Mouse (Mus musculus) MEL (cell line): ENCODE measurements around the gene Insrr.

Experiments
- CTCF ChIP-seq, 3 experiments: IDR thresholded peaks in 2 of 3; conservative IDR thresholded peaks in 1 of 3; 2 replicates each; pipeline ENCODE4 v1.5.1; 2011 to 2012; ENCODE audit warnings: low read length in 3 of 3, low read depth in 2 of 3, mild to moderate bottlenecking in 2 of 3, improper control_type of control experiment in 1 of 3, inconsistent platforms in 1 of 3, mixed read lengths in 1 of 3, moderate library complexity in 1 of 3; ENCODE audit not compliant: control insufficient read depth in 1 of 3, insufficient read depth in 1 of 3, poor library complexity in 1 of 3, severe bottlenecking in 1 of 3
- EP300 ChIP-seq, 2 experiments: IDR thresholded peaks; 2 replicates each; pipeline ENCODE4 v1.6.1; 2011; ENCODE audit warnings: improper control_type of control experiment in 2 of 2, low read length in 2 of 2, low read depth in 1 of 2, mild to moderate bottlenecking in 1 of 2
- JUND ChIP-seq: IDR thresholded peaks from 2 replicates; pipeline ENCODE4 v1.6.1; 2011; ENCODE audit warnings: low read depth, mild to moderate bottlenecking, improper control_type of control experiment, low read length
- NRF1 ChIP-seq: IDR thresholded peaks from 2 replicates; pipeline ENCODE4 v1.6.1; 2014; ENCODE audit warnings: low read depth, mild to moderate bottlenecking, inconsistent platforms, low read length, improper control_type of control experiment, moderate library complexity; ENCODE audit not compliant: poor library complexity, insufficient read depth, severe bottlenecking
- SIN3A ChIP-seq: IDR thresholded peaks from 2 replicates; pipeline ENCODE4 v1.6.1; 2012; ENCODE audit warnings: low read length, improper control_type of control experiment, inconsistent platforms
- TCF12 ChIP-seq: IDR thresholded peaks from 2 replicates; pipeline ENCODE4 v1.6.1; 2014; ENCODE audit warnings: low read depth, mild to moderate bottlenecking, inconsistent platforms, low read length, improper control_type of control experiment, moderate library complexity
- ZC3H11A ChIP-seq: IDR thresholded peaks from 2 replicates; pipeline ENCODE4 v1.6.1; 2012; ENCODE audit warnings: low read depth, mild to moderate bottlenecking, inconsistent platforms, low read length, improper control_type of control experiment

DNA sequence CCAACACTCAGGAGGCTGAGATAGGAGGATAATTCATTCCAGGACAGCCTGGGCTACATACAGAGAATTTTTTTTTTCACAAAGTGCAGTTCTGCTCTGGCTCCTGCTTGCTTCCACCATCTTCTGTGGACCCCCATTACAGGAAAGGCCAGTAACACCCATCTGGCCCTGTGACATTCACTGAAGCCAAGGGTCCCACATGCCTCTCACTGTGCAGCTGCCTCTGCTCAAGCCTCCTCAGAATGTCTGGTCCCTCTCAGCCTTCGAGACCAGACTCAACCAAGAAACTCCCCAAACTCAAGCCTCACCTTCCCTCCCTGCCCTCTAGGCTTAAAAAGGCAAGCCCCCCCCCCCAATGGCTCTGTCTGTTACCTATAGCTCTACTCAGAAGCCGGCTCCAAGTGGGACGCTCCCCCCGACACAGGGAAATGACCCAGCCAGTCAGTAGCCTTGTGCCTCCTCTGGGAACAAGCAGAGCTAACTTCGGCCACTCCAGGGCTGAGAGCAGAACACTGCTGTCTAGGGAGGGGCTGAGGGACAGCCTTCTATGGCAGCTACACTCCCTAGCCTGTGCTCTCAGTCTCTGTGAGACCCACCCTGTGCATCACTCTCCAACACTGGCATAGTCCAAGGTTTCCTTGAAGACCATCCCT lies 31.0 kb upstream of the Insrr start:
- no peak for TF ChIP-seq CTCF (IDR thresholded peaks at IDR 0.05 in 2 of 3, conservative IDR thresholded peaks at IDR 0.05 in 1 of 3; ENCODE audit: control insufficient read depth in 1 of 3, insufficient read depth in 1 of 3, low read depth in 2 of 3, low read length in 3 of 3, poor library complexity in 1 of 3, severe bottlenecking in 1 of 3)
- TF ChIP-seq TCF12: no peak
- no peak for TF ChIP-seq SIN3A
- no peak for TF ChIP-seq NRF1
- no peak for TF ChIP-seq EP300 (IDR thresholded peaks at IDR 0.05; ENCODE audit: low read depth in 1 of 2, low read length in 2 of 2)
- no peak for TF ChIP-seq ZC3H11A
- no peak for TF ChIP-seq JUND
